Mouse (Mus musculus) c-Kit-positive CD71-positive TER-119-negative erythroid progenitor cells, embryonic 14.5 days (primary cell): Measurements from ENCODE around the gene Rps25.

ENCODE experiments used
- DNase-seq: peaks from one replicate; pipeline ENCODE4 v3.0.0-alpha.2; 2013; ENCODE audit warnings: low read depth

Rps25 gene

GRCm38 (mm10) chr9:44457035-44457742 is 50.2 kb downstream of the Rps25 start:
- no peak for DNase-seq
